Mouse (Mus musculus) bone marrow macrophage, adult 2 months (primary cell): ENCODE data around the gene Mphosph6.

Experiments used
- CTCF ChIP-seq: IDR thresholded peaks from 2 replicates; pipeline ENCODE4 v1.5.1; 2012; ENCODE audit warnings: low read depth, mild to moderate bottlenecking, low read length, moderate library complexity
- POLR2A ChIP-seq: IDR thresholded peaks from 2 replicates; pipeline ENCODE4 v1.6.1; 2012; ENCODE audit warnings: mild to moderate bottlenecking, low read depth, low read length, borderline replicate concordance

- TF ChIP-seq POLR2A (no peak), CTCF (no peak)
These were observed 42.0 kb upstream of the Mphosph6 start for GRCm38 (mm10) chr8:117843694-117844093.
